10 mouse cellular contexts compared by ENCODE assay signal in the genomic region with DNA sequence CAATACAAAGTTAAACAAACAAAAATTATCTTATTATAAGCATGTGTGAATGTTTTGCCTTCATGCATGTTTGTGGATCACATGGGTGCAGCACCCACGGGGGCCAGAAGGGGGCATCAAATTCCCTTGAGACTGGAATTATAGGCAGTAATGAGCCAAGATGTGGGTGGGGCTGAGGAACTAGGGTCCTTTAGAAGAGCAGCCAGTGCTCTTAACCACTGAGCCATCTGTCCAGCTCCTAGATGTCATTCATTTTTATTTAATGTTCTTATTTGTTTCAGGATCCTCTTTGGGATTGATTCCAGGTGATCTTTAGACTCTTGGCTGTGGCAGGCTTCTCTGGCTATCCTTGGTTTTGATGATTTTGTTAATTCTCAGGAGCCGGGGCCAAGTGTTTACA. TPM values are rescaled to one million over a fixed set of nuclear protein-coding genes. Genes with fewer than 3 reads are reported as not detected.
DNase-seq lines count a peak whose midpoint lies in the region; ATAC-seq and TF ChIP-seq lines count a peak whose summit lies in the region.
"Had no signal": no experiment of that assay in that cellular context is flagged by ENCODE, and none has a peak within 500 bp of the region (broad histone marks: within the 10 kb centered on the region; RNA-seq: fewer than 3 reads in every experiment).

No protein-coding gene starts in this region.

- ATAC-seq in kidney, embryonic 14.5 days (ENCODE audit: low FRiP score, low TSS enrichment), result no peak
- no peak for ATAC-seq in midbrain, embryonic 13.5 days
- no peak for ATAC-seq in hindbrain, embryonic 13.5 days (ENCODE audit: low FRiP score)
- ATAC-seq: hindbrain, embryonic 16.5 days had no signal

- WGBS in kidney, adult 2 months, result 40% methylated on average over 2 of the region's 2 CpGs
- WGBS in kidney, embryonic 14.5 days, result 49% methylated on average over 2 of the region's 2 CpGs
- WGBS in midbrain, embryonic 13.5 days, result 60% methylated on average over 2 of the region's 2 CpGs
- WGBS in hindbrain, embryonic 13.5 days, result 59% methylated on average over 2 of the region's 2 CpGs

- H3K9me3 ChIP-seq in kidney, embryonic 14.5 days (ENCODE audit: control insufficient read depth, low read length), result no peaks in the 10 kb centered on the region
- no peaks in the 10 kb centered on the region for H3K9me3 ChIP-seq in midbrain, embryonic 13.5 days
- H3K9me3 ChIP-seq in hindbrain, embryonic 13.5 days, result no peaks in the 10 kb centered on the region

- no peak for TF ChIP-seq POLR2A in kidney, adult 2 months (IDR thresholded peaks at IDR 0.05; ENCODE audit: low read depth, low read length)

- DNase-seq in kidney, adult 2 months, result peak; percentile 81
- DNase-seq in ES-CJ7 (ENCODE audit: low read depth, low spot score), result peak; percentile 52
- DNase-seq in c-Kit-positive CD71-positive TER-119-negative erythroid progenitor cells, embryonic 14.5 days (ENCODE audit: low read depth), result peak; percentile 56
- DNase-seq in lung, postnatal 10 days, result peak; percentile 83
- DNase-seq in layer of hippocampus, adult 18-20 months (ENCODE audit: low spot score in 2 of 2), result no peak

- no peaks in the 10 kb centered on the region for H3K27me3 ChIP-seq in kidney, adult 2 months (replicated peaks; ENCODE audit: control insufficient read depth, insufficient read depth, low read length)
- H3K27me3 ChIP-seq in kidney, embryonic 14.5 days (ENCODE audit: control insufficient read depth, insufficient read depth, low read length), result no peaks in the 10 kb centered on the region
- no peaks in the 10 kb centered on the region for H3K27me3 ChIP-seq in midbrain, embryonic 13.5 days
- H3K27me3 ChIP-seq in hindbrain, embryonic 13.5 days, result no peaks in the 10 kb centered on the region

- TF ChIP-seq CTCF in kidney, adult 2 months (conservative IDR thresholded peaks at IDR 0.05; ENCODE audit: insufficient read depth, insufficient read length, low read depth, low read length), result peak; percentile 48

- H3K36me3 ChIP-seq in kidney, adult 2 months (ENCODE audit: control insufficient read depth, insufficient read depth, low read length), result no peaks in the 10 kb centered on the region
- no peaks in the 10 kb centered on the region for H3K36me3 ChIP-seq in kidney, embryonic 14.5 days (ENCODE audit: control insufficient read depth, insufficient read depth, low read length)
- no peaks in the 10 kb centered on the region for H3K36me3 ChIP-seq in midbrain, embryonic 13.5 days
- H3K36me3 ChIP-seq in hindbrain, embryonic 13.5 days, result no peaks in the 10 kb centered on the region

- no peak overlapping the region for H3K4me3 ChIP-seq in kidney, adult 2 months (ENCODE audit: insufficient read depth, low read depth, low read length)
- no peak overlapping the region for H3K4me3 ChIP-seq in kidney, embryonic 14.5 days (ENCODE audit: low read length)
- no peak overlapping the region for H3K4me3 ChIP-seq in midbrain, embryonic 13.5 days (replicated peaks)
- H3K4me3 ChIP-seq in hindbrain, embryonic 13.5 days, result no peak overlapping the region

- H3K4me1 ChIP-seq in kidney, adult 2 months (ENCODE audit: control insufficient read depth, insufficient read depth, low read length), result no peaks in the 10 kb centered on the region; the same call in 1 of the 2 replicates
- no peaks in the 10 kb centered on the region for H3K4me1 ChIP-seq in kidney, embryonic 14.5 days (ENCODE audit: control insufficient read depth, insufficient read depth, low read length)
- H3K4me1 ChIP-seq in midbrain, embryonic 13.5 days (replicated peaks), result no peaks in the 10 kb centered on the region
- H3K4me1 ChIP-seq in hindbrain, embryonic 13.5 days (replicated peaks), result no peaks in the 10 kb centered on the region

- H3K4me2 ChIP-seq in kidney, embryonic 14.5 days (replicated peaks; ENCODE audit: low read depth, low read length), result no peak overlapping the region
- no peak overlapping the region for H3K4me2 ChIP-seq in midbrain, embryonic 13.5 days (replicated peaks)
- H3K4me2 ChIP-seq in hindbrain, embryonic 13.5 days, result no peak overlapping the region

- no peak overlapping the region for H3K27ac ChIP-seq in kidney, adult 2 months (ENCODE audit: insufficient read depth, low read depth, low read length)
- no peak overlapping the region for H3K27ac ChIP-seq in kidney, embryonic 14.5 days (ENCODE audit: low read depth, low read length)
- no peak overlapping the region for H3K27ac ChIP-seq in midbrain, embryonic 13.5 days
- no peak overlapping the region for H3K27ac ChIP-seq in hindbrain, embryonic 13.5 days

- no peak overlapping the region for H3K9ac ChIP-seq in kidney, embryonic 14.5 days (ENCODE audit: low read depth, low read length)
- H3K9ac ChIP-seq in midbrain, embryonic 13.5 days (replicated peaks), result no peak overlapping the region
- no peak overlapping the region for H3K9ac ChIP-seq in hindbrain, embryonic 13.5 days

RNA-seq across cellular contexts. Expression of a gene that starts 0.4 kb away (rescaled TPM):
- polyA plus RNA-seq in kidney, adult 2 months (2012; rRNA removed), result 0.97 and 1.0 TPM in 2 replicates
- 0.08 and 0.11 TPM in 2 replicates for polyA plus RNA-seq in kidney, embryonic 14.5 days (2014; fragmentation: Nextera tagmentation; extraction: Ambion mirVana)
- total RNA-seq in layer of hippocampus, adult 18-20 months (2021), result under 1 TPM; 0.12 to 0.13 TPM
- not detected in 2 replicates for polyA plus RNA-seq in midbrain, embryonic 13.5 days (2015; fragmentation: Nextera tagmentation; extraction: Ambion mirVana)
- polyA plus RNA-seq in hindbrain, embryonic 13.5 days (2015; fragmentation: Nextera tagmentation; extraction: Ambion mirVana), result 0.09 and 0.12 TPM in 2 replicates
- polyA plus RNA-seq: forebrain, embryonic 11.5 days had no signal

RNA-seq across cellular contexts. Expression of a gene that starts 4.7 kb away (rescaled TPM):
- polyA plus RNA-seq in kidney, adult 2 months (2012; rRNA removed), result 0.07 TPM in 1 of 2 replicates, not detected in the other
- polyA plus RNA-seq in kidney, embryonic 14.5 days (2014; fragmentation: Nextera tagmentation; extraction: Ambion mirVana), result not detected in 2 replicates
- not detected for total RNA-seq in layer of hippocampus, adult 18-20 months (2021)
- polyA plus RNA-seq in midbrain, embryonic 13.5 days (2015; fragmentation: Nextera tagmentation; extraction: Ambion mirVana), result not detected in 2 replicates
- not detected in 2 replicates for polyA plus RNA-seq in hindbrain, embryonic 13.5 days (2015; fragmentation: Nextera tagmentation; extraction: Ambion mirVana)
- polyA plus RNA-seq: forebrain, embryonic 11.5 days; hindbrain, embryonic 16.5 days had no signal

RNA-seq across cellular contexts. Expression of a gene that starts 20.2 kb away (rescaled TPM):
- 7.9 and 8.4 TPM in 2 replicates for polyA plus RNA-seq in kidney, adult 2 months (2012; rRNA removed)
- polyA plus RNA-seq in kidney, embryonic 14.5 days (2014; fragmentation: Nextera tagmentation; extraction: Ambion mirVana), result 20.7 and 24.1 TPM in 2 replicates
- total RNA-seq in layer of hippocampus, adult 18-20 months (2021), result 10 to 100 TPM; 14.7 to 14.8 TPM
- 38.1 and 40.1 TPM in 2 replicates for polyA plus RNA-seq in midbrain, embryonic 13.5 days (2015; fragmentation: Nextera tagmentation; extraction: Ambion mirVana)
- polyA plus RNA-seq in hindbrain, embryonic 13.5 days (2015; fragmentation: Nextera tagmentation; extraction: Ambion mirVana), result 33.8 and 35.4 TPM in 2 replicates

RNA-seq across cellular contexts. Expression of a gene that starts 34.7 kb away (rescaled TPM):
- polyA plus RNA-seq in kidney, adult 2 months (2012; rRNA removed), result 30.9 and 42.4 TPM in 2 replicates
- polyA plus RNA-seq in kidney, embryonic 14.5 days (2014; fragmentation: Nextera tagmentation; extraction: Ambion mirVana), result 24.3 and 26.1 TPM in 2 replicates
- total RNA-seq in layer of hippocampus, adult 18-20 months (2021), result 10 to 100 TPM; 36.4 to 37.1 TPM
- 35.9 and 41.9 TPM in 2 replicates for polyA plus RNA-seq in midbrain, embryonic 13.5 days (2015; fragmentation: Nextera tagmentation; extraction: Ambion mirVana)
- 43.6 and 45.0 TPM in 2 replicates for polyA plus RNA-seq in hindbrain, embryonic 13.5 days (2015; fragmentation: Nextera tagmentation; extraction: Ambion mirVana)

Comparison
In these comparisons a context has a peak if more than half of its experiments do, and no peak if none do; other contexts are left out.
1. DNase-seq: peak in kidney, adult 2 months (single experiment), ES-CJ7 (single experiment), c-Kit-positive CD71-positive TER-119-negative erythroid progenitor cells, embryonic 14.5 days (single experiment) and lung, postnatal 10 days (single experiment); none in layer of hippocampus, adult 18-20 months (0 of 2).